Mouse (Mus musculus) lung, postnatal 36 days (tissue): ENCODE data around the gene Hcrt.

Experiments used
- DNase-seq: peaks from one replicate; pipeline ENCODE4 v3.0.0; 2022; ENCODE audit warnings: mixed read lengths

Hcrt gene

DNA sequence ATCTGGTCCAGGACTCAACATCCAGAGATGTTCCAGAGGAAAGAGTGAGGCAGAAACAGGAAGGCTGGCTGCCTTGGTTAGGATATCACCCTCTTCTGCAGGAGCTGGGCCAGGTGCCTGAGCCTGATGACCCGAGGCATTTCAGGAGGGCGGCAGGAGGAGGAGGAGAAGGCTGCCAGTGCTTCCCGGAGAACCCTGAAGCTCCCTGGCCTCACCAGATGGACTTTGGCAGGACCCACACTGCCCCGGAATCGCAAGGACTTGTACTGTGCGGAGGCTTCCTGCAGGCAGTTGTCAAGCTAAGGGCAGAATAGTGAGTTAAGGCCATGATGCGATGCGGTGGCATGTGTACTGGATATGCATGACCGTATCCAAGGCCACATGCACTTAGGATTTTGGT is 4.0 kb upstream of the Hcrt start:
- DNase-seq = no peak

GRCm38 (mm10) chr11:100761547-100762045 is 1.1 kb downstream of the Hcrt start:
- peak; percentile 91 for DNase-seq

GRCm38 (mm10) chr11:100759611-100760233 is 3.0 kb downstream of the Hcrt start, which contains the start of gene Kcnh4:
Gene Kcnh4 (minus strand): TSS chr11:100759942.
- peak; percentile 86 for DNase-seq

DNA sequence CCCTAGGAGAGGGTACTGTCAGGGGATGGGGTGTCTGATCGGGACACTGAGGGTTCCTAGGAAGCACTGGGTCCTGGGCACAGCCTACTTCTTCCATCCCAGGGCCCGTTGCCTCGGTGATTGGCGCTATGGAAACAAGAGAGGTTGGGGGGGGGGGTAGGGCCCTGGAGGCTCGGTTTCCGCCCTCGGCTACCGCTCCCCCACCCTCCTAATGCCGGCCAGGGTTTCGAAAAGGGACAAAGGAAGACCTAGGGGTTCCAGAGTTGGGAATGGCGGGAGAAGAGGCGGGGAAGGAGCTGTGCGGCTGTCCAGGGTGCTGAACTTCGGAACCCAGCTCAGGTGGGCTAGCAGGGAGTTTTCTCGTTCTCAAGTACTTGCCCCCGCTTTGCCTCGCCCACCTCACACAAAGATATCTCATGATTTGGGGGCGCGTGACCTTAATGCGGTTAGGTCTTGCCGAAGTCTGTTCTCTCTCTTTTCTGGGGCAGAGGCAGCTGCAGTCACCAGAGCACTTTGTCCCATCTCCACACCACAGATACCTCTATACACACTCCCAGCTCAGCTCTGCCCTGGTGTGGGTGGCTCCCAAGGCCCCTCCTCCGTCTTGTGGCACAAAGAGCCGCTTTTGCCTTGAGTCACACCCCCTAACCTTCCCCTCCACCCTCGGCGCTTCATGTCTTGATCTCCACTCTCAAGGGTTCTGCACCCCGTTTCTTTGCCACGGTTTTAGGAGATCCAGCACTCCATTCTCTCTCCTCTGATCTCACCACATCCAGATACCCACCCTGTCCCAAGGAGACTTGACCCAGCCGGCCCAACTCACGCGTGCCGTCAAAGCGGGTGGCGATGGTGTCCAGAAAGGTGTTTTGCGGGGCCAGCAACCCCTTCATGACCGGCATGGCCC is 3.8 kb downstream of the Hcrt start:
- peak; percentile 42 for DNase-seq

- DNase-seq = no peak
Observed at GRCm38 (mm10) chr11:100757566-100757965, 5.2 kb downstream of the Hcrt start.

- no peak for DNase-seq
Observed at GRCm38 (mm10) chr11:100756476-100756875, 6.3 kb downstream of the Hcrt start.

DNA sequence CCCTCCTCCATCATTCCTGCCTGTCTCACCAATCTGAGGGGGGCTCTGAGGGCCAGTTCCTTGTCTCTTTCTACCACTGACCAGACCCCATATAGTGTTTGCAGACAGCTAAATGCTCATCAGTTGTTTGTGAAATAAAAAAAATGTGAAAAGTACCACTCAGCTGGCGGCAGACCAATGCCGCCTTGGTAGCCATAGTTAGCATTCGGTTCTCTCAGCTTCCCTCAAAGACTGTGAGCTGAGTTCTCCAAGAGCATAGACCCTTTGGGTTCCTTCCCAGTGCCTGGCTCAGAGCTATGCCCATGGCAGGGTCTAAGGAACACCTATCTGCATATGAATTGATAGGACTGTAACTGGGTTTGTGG is 8.1 kb downstream of the Hcrt start:
- DNase-seq = no peak

GRCm38 (mm10) chr11:100754021-100754692 is 8.6 kb downstream of the Hcrt start:
- DNase-seq = no peak

DNA sequence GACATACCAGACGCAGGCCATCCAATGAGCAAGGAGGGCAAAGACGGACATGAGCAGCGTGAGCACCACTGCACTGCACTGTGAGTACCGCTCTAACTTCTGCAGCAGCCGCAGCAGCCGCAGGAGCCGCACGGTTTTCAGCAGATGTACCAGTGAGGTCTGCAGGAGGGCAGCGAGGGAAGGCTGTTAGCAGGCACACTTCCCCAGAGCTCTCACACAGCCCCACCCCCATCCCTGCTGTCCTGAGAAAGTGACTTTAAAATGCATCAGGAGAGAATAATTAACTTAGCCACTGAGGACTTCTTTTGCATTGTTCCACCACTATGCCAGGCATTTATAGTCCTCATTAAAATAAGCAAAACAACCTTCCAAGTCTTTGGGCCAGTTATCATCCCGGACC is 10.4 kb downstream of the Hcrt start:
- no peak for DNase-seq

GRCm38 (mm10) chr11:100750127-100750526 is 12.6 kb downstream of the Hcrt start:
- DNase-seq = no peak

DNA sequence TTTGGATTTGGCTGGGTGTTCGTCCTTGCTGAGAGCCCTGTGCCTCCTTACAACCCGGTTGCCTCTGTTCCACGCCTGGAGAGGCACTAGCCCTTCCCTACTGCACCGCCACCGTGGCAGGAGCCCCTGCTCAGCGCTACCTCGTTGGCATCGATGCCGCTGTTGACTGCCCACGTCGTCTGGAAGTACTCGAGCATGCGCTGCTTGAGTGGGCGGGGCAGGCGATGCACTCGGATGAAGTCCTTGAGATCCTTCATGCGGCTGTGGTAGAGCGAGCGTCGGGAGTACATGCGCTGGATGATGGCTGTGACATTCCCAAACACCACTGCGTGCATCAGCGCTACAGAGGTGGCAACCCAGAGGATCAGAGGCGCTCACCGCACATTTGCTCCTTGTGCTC is 13.3 kb downstream of the Hcrt start:
- no peak for DNase-seq

GRCm38 (mm10) chr11:100748620-100749019 is 14.1 kb downstream of the Hcrt start:
- no peak for DNase-seq

DNA sequence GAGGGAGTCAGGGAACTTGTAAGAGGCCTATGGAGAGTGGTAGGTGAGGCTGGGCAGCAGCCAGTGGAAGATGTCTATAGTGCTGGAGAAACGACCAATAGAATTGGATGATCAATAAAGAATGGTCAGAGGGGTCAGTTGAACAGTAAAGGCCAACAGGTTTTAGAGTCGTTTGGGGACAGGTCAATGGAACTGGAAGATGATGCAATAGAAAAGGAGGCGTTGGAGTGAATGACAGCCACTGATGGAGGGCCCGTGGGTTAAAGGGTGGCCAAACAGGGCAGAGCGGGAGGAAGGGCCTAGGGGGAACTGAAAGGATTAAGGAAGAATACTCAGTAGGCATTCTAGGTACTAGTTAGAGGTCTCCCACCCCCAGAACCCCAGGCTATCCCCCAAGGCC is 15.6 kb downstream of the Hcrt start:
- no peak for DNase-seq

DNA sequence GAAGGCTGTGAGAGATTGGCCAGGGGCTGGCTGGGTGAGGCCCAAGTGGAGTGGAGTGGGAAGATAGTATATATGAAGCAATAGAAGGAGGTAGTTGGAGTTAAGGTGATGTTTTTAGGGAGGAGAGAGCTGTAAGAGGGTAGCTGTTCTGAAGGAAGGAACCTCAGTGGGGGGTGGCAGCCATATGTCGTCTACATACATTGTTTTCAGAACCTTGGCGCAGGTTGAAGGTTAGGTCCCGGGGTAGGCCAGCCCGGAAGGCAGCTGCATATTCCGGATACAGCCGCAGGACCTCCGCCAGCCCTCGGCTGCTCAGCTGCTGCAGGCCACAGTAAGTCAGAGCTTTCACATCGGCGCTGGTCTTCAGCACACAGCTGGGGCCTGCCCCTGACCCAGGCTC is 16.2 kb downstream of the Hcrt start:
- no peak for DNase-seq

DNA sequence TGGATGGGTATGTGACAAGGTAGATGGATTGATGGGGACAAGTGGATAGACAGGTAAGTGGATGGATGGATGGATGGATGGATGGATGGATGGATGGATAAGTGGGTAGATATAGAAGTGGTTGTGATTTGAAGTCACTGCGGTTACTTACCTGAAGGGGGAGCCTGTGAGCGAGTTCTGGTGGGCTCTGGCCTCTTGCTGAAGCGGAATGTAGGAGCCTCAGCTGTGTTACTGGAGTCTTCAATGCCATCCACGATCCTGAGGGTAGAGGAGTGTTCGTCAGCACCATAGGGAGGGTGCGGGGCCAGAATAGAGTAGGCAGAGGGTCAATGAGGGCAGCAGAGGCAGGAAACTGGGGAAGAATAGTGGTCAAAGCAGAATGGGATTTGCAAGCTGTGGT is 17.6 kb downstream of the Hcrt start:
- DNase-seq = peak; percentile 57

DNA sequence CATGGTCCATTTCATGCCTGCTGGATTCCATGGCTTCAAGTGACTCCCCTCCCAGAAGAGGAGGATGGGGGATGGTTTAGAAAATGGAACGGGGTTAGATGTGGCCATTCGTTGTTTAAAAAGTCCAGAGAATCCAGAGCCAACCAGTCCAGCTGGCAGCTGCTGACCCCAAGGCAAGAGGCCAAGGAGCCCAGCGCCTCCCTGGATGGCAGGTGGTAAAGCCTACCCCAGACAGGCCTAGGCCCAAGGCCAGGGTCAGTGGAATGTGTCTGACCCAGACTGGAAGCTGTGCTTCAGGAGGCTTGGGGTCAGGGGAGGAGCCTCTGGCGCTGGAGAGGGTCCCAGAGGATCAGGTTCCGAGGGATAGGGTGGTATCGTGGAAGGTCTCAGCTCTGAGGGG is 21.4 kb downstream of the Hcrt start:
- no peak for DNase-seq

DNA sequence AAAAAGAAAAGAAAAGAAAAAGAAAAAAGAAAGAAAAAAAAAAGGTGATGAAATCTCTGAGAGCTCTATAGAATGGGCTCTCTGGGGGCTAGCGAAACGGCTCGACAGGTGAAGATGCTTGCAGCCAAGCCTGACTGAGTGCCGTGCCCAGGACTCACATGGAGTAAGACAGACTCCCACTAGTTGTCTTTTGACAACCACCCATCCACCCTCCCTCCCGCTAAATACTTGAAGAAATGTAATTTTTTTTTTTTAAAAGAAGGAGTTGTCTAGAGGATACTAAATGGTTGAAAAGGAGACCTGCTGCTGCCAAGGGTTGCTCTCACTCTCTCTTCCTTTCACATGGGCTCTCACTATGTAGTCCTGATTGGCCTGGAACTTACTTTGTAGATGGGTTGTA is 24.0 kb downstream of the Hcrt start:
- DNase-seq = no peak

- peak; percentile 100 for DNase-seq
Observed at GRCm38 (mm10) chr11:100738066-100738604, 24.6 kb downstream of the Hcrt start, which contains the start of gene Rab5c. Gene Rab5c (minus strand): TSS chr11:100738215.

GRCm38 (mm10) chr11:100737105-100737733 is 25.5 kb downstream of the Hcrt start:
- DNase-seq = no peak

DNA sequence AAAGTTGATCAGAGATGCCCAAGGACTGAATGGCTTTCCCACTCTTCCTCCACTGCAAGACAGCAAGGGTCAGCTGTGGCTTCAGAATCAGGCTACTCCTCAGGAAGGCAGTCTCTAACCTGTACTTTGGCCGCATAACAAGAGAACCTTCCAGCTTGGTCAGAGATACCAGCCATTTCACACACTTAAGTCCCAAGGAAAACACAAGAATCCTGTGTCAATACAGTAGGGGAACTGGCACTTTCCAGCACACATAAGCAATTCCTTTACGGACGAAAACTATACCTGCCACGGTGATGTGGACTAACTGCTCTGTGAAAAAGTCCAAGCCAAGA is 26.0 kb downstream of the Hcrt start:
- DNase-seq = no peak

DNA sequence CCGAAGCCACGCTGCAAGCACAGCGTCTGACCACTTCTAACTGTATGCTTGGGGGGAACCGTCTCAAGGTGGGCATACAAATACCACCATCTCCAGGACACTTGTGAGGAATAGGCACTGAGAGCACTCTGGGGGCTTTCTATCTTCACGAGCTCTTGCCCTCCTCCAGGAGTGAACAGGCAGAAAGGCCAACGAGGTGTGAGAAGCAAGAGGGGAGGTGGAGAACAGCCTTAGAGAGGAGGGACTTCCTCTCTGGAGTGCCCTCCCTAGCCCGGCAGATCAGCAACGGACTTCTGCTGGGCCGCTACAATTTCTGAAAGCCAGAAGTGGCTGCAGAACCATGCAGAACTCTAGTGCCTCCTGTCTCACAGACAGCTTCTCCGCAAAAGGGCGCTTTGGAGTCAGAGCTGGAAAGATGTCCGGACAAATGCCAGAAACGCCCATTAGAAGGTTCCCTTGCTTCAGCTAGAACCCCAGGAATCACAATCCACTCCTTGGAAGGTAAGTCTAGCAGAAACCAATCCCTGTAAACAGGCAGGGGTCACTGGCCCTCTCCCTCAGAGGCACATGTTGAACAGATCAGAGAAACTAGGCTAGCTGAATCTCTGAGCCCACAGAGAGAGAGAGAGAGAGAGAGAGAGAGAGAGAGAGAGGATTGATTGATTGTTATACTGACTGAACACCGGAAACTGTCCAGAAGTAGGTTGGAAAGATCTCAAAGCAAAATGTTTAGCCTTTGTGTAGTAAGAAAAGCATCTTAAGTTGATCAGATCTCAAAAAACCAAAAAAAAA is 26.6 kb downstream of the Hcrt start:
- DNase-seq = no peak
